Mouse (Mus musculus) bone marrow macrophage, adult 2 months (primary cell): ENCODE data around the gene Myo10. TPM values are rescaled to one million over a fixed set of nuclear protein-coding genes. Genes with fewer than 3 reads are reported as not detected.

Experiments
- H3K27ac ChIP-seq: 2 replicates; pipeline ENCODE4 v1.5.1; 2012; ENCODE audit warnings: low read depth, low read length; ENCODE audit not compliant: insufficient read depth
- H3K4me1 ChIP-seq: 2 replicates; pipeline ENCODE4 v1.6.1; 2012; ENCODE audit warnings: low read length; ENCODE audit not compliant: control insufficient read depth, insufficient read depth
- H3K4me3 ChIP-seq: 2 replicates; pipeline ENCODE4 v1.5.1; 2012; ENCODE audit warnings: mild to moderate bottlenecking, low read length, moderate library complexity; ENCODE audit not compliant: insufficient read depth
- CTCF ChIP-seq: IDR thresholded peaks from 2 replicates; pipeline ENCODE4 v1.5.1; 2012; ENCODE audit warnings: low read depth, mild to moderate bottlenecking, low read length, moderate library complexity
- POLR2A ChIP-seq: IDR thresholded peaks from 2 replicates; pipeline ENCODE4 v1.6.1; 2012; ENCODE audit warnings: mild to moderate bottlenecking, low read depth, low read length, borderline replicate concordance
- polyA plus RNA-seq: library from polyadenylated mRNA; stranded (reverse); fragments of >200 nt; gene quantifications from 2 replicates; pipeline ENCODE4 v1.2.4, GENCODE M21; 2012; ENCODE audit not compliant: missing spikeins, insufficient read depth, insufficient read length

The Myo10 gene
- polyA plus RNA-seq, 1 experiment, result 17.2 TPM

GRCm38 (mm10) chr15:25844013-25844570, 221.8 kb downstream of the Myo10 start:
- Histone ChIP-seq H3K4me3 (peak overlapping the region; percentile 87), H3K4me1 (peaks cover 26% of the 10 kb centered on the region), H3K27ac (no peak overlapping the region)
- no peak for TF ChIP-seq CTCF
- TF ChIP-seq POLR2A, result no peak

- no peak overlapping the region; the same call in 1 of the 2 replicates for H3K4me3 ChIP-seq
- peaks cover 26% of the 10 kb centered on the region for H3K4me1 ChIP-seq
- no peak overlapping the region for H3K27ac ChIP-seq
- TF ChIP-seq CTCF, result no peak
- no peak for TF ChIP-seq POLR2A
These were observed 222.4 kb downstream of the Myo10 start for GRCm38 (mm10) chr15:25844771-25845170.

GRCm38 (mm10) chr15:25847576-25848168, 225.3 kb downstream of the Myo10 start:
- H3K27ac ChIP-seq, result no peak overlapping the region
- TF ChIP-seq CTCF, result no peak
- TF ChIP-seq POLR2A, result no peak
- peaks cover 16% of the 10 kb centered on the region for H3K4me1 ChIP-seq
- H3K4me3 ChIP-seq, result no peak overlapping the region

GRCm38 (mm10) chr15:25850552-25850951, 228.2 kb downstream of the Myo10 start:
- Histone ChIP-seq H3K4me1 (peaks cover 8% of the 10 kb centered on the region), H3K27ac (no peak overlapping the region), H3K4me3 (no peak overlapping the region)
- TF ChIP-seq POLR2A (no peak), CTCF (no peak)

GRCm38 (mm10) chr15:25854270-25854904, 232.1 kb downstream of the Myo10 start:
- peaks cover 34% of the 10 kb centered on the region for H3K4me1 ChIP-seq
- H3K4me3 ChIP-seq, result no peak overlapping the region
- no peak for TF ChIP-seq POLR2A
- TF ChIP-seq CTCF, result no peak
- no peak overlapping the region for H3K27ac ChIP-seq

- no peak overlapping the region for H3K4me3 ChIP-seq
- peaks cover 62% of the 10 kb centered on the region for H3K4me1 ChIP-seq
- TF ChIP-seq CTCF (no peak), POLR2A (no peak)
- no peak overlapping the region for H3K27ac ChIP-seq
These were observed 236.3 kb downstream of the Myo10 start for GRCm38 (mm10) chr15:25858611-25859058.

GRCm38 (mm10) chr15:25859469-25859868, 237.1 kb downstream of the Myo10 start:
- Histone ChIP-seq H3K4me3 (no peak overlapping the region), H3K27ac (no peak overlapping the region), H3K4me1 (peaks cover 66% of the 10 kb centered on the region)
- TF ChIP-seq POLR2A, result no peak
- no peak for TF ChIP-seq CTCF

GRCm38 (mm10) chr15:25861900-25862299, 239.6 kb downstream of the Myo10 start:
- peak overlapping the region; percentile 72 for H3K27ac ChIP-seq
- TF ChIP-seq POLR2A (no peak), CTCF (no peak)
- peaks cover 64% of the 10 kb centered on the region for H3K4me1 ChIP-seq
- peak overlapping the region; percentile 24; the same call in 1 of the 2 replicates for H3K4me3 ChIP-seq

Other genes with a start within 250 kb of the Myo10 start
- gene Basp1, start 208.8 kb upstream of the Myo10 start, polyA plus RNA-seq, result 237 and 240 TPM in 2 replicates
- gene Retreg1, start 220.7 kb downstream of the Myo10 start, polyA plus RNA-seq, result 48.4 and 49.7 TPM in 2 replicates